ENCODE assay signal across 25 mouse cellular contexts in genomic region chr15:87590975-87591374, GRCm38 (mm10). TPM values are rescaled to one million over a fixed set of nuclear protein-coding genes. Genes with fewer than 3 reads are reported as not detected.
"Had no signal": no experiment of that assay in that cellular context is flagged by ENCODE, and none has a peak within 500 bp of the region (broad histone marks: within the 10 kb centered on the region; RNA-seq: fewer than 3 reads in every experiment).

No protein-coding gene starts in this region.

- H3K4me3 ChIP-seq: kidney, embryonic 15.5 days; limb, embryonic 12.5 days; limb, embryonic 15.5 days; midbrain, embryonic 12.5 days; myocyte; neural tube, embryonic 13.5 days; stomach, embryonic 15.5 days had no signal

- ATAC-seq: liver, postnatal 0 days; lung, postnatal 0 days had no signal

- H3K4me2 ChIP-seq: kidney, embryonic 15.5 days; limb, embryonic 12.5 days; limb, embryonic 15.5 days; liver, embryonic 11.5 days; lung, embryonic 14.5 days; midbrain, embryonic 12.5 days; neural tube, embryonic 13.5 days; stomach, embryonic 15.5 days had no signal

- H3K4me1 ChIP-seq: kidney, embryonic 15.5 days; limb, embryonic 12.5 days; limb, embryonic 15.5 days; neural tube, embryonic 13.5 days; stomach, embryonic 15.5 days had no signal

- H3K9ac ChIP-seq: kidney, embryonic 15.5 days; limb, embryonic 12.5 days; limb, embryonic 15.5 days; liver, embryonic 14.5 days; liver, postnatal 0 days; lung, embryonic 14.5 days; midbrain, embryonic 12.5 days; neural tube, embryonic 13.5 days; stomach, embryonic 15.5 days had no signal

- DNase-seq: kidney, adult 11 months; kidney, adult 8-10 months; kidney, postnatal 10 days; kidney, postnatal 4 days; left cerebral cortex, postnatal 4 days; liver, postnatal 0 days; lung, embryonic 14.5 days; retina, postnatal 1 day; right cerebral cortex, postnatal 25 days; spleen, adult 18-20 months; thymus, postnatal 25 days had no signal

- H3K27me3 ChIP-seq: kidney, embryonic 15.5 days; limb, embryonic 12.5 days; limb, embryonic 15.5 days; midbrain, embryonic 12.5 days; neural tube, embryonic 13.5 days; stomach, embryonic 15.5 days had no signal

- H3K36me3 ChIP-seq: kidney, embryonic 15.5 days; limb, embryonic 12.5 days; limb, embryonic 15.5 days; midbrain, embryonic 12.5 days; neural tube, embryonic 13.5 days; stomach, embryonic 15.5 days had no signal

- H3K9me3 ChIP-seq: kidney, embryonic 15.5 days; limb, embryonic 12.5 days; limb, embryonic 15.5 days; midbrain, embryonic 12.5 days; neural tube, embryonic 13.5 days; stomach, embryonic 15.5 days had no signal

- H3K27ac ChIP-seq: kidney, embryonic 15.5 days; limb, embryonic 12.5 days; limb, embryonic 15.5 days; liver, embryonic 14.5 days; macrophage; midbrain, embryonic 12.5 days; neural tube, embryonic 13.5 days; stomach, embryonic 15.5 days had no signal

RNA-seq across cellular contexts. Expression of gene Fam19a5, which starts 46.9 kb away (rescaled TPM):
- total RNA-seq: megakaryocyte, adult 5-6 weeks; monocyte, adult 5-6 weeks; neutrophil, adult 5-6 weeks had no signal
- polyA plus RNA-seq: liver, postnatal 0 days; macrophage had no signal
